Mouse (Mus musculus): ENCODE measurements around the gene Ctf1. TPM values are rescaled to one million over a fixed set of nuclear protein-coding genes. Genes with fewer than 3 reads are reported as not detected.
A peak's percentile ranks its signal among the peaks of the same experiment; 100 is the strongest.

Ctf1 gene
- 3.6 and 4.6 TPM in 2 replicates for polyA plus RNA-seq (2016; fragmentation: Nextera tagmentation; extraction: Ambion mirVana)

DNA sequence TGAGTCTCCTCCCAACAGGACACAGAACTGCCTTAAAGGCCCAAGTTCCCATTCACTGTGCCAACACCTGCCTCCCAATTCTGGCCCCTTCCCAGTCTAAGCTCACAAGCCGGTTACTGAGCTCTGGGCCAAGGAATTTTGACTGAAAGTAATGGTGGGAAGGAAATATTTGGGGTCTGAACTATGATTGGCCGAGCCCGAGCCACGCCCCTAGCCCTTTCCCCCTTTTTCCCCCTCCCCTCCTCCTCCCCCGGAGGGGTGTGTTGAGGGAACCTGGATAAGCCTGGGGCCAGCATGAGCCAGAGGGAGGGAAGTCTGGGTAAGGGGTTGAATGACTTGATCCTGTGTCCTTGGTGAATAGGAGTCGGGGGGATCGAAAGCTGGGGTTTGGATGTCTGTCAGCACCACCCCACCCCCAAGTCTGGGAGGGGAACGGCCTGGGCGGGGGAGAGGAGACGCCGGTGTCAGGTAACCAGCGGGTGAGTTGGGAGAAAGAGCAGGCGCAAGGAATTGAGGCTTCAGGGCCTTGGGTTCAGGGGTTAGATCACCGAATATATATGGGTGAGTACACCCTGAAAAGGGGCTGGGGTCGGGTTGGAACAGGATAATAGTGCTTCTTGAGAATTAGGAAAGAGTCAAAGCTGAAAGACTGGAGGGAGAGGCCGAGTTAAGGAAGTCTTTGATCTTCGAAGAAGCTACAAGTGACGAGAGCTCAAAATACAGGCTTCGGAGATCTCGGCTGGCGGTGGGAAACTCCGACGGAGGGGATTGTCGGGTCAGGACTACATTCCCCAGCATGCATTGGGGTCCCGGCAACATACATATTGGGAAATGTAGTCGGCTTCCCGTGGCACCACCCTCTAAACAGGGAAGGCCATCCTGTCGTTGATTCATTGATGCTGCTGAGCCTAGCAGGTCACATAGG lies at the start of gene Ctf1:
Gene Ctf1 (plus strand): TSS at position 276 of the 925 bp plus-strand sequence.
- no peaks in the 10 kb centered on the region for H3K36me3 ChIP-seq
- peak within 1 kb of the TSS; percentile 48 for H3K4me3 ChIP-seq
- no peak for ATAC-seq
- peaks cover 48% of the 10 kb centered on the region for H3K4me1 ChIP-seq
- peaks cover 20% of the 10 kb centered on the region for H3K27me3 ChIP-seq (replicated peaks)
- peak within 1 kb of the TSS; percentile 73 for H3K4me2 ChIP-seq
- peak within 1 kb of the TSS; percentile 58 for H3K9ac ChIP-seq
- 4% methylated on average over 28 of the region's 28 CpGs for WGBS (ENCODE audit: insufficient replicate concordance)
- peak within 1 kb of the TSS; percentile 73 for H3K27ac ChIP-seq
- H3K9me3 ChIP-seq (replicated peaks): no peaks in the 10 kb centered on the region

DNA sequence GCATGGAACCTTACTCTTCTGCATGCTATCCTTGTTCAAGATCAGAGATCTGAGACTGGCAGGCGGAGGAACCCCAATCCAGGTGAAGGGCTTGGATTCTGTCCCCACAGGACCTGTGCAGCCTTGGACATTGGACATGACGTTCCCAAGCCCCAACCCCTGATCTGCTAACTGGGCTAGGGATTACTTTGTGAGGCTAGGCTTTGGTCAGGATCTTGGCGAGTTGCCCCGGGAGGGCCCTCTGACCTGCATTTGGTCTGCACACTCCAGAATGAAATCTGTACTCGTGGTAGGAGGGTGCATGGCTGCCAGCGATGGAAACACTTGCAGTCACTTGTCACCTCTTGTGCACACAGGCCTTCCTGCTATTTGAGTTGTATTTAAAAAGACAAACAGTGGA lies 49.6 kb upstream of the Ctf1 start:
- no peaks in the 10 kb centered on the region for H3K27me3 ChIP-seq (replicated peaks)
- no peaks in the 10 kb centered on the region for H3K9me3 ChIP-seq (replicated peaks)
- H3K27ac ChIP-seq: no peak overlapping the region
- peaks cover 6% of the 10 kb centered on the region for H3K4me1 ChIP-seq
- WGBS (ENCODE audit: insufficient replicate concordance): 80% methylated on average over 6 of the region's 6 CpGs
- H3K4me3 ChIP-seq: no peak overlapping the region
- no peak overlapping the region for H3K4me2 ChIP-seq
- no peak overlapping the region for H3K9ac ChIP-seq
- no peak for ATAC-seq
- no peaks in the 10 kb centered on the region for H3K36me3 ChIP-seq

DNA sequence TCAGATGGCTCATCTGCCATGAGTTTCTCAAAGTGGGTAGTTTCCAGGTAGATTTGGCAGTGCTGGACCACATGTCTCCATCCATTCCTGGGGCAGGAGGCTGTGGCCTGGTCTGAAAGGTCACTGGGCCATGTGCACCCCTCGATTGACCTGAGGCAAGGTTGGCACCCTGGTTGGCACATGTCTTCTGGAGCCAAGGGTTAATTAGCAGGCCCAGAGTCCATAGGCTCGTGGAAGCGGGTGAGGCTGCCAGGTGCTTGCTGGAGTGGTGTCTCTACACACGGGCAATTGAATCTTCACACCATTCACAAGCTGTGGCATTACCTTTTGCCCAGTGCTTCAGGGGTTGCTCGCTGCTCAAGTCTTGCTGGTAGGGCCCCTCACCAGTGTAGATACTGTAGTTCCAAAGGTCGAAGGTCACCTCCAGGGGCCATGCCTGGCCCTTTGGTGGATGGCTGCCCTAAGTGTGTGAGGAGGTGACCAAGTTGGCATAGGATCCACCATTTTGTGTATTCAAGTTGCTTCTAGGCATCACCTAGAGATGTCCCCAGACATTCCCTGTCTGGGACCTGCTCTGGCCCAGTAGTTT lies 46.4 kb upstream of the Ctf1 start:
- H3K4me2 ChIP-seq: no peak overlapping the region
- 71% methylated on average over 6 of the region's 6 CpGs for WGBS (ENCODE audit: insufficient replicate concordance)
- no peaks in the 10 kb centered on the region for H3K36me3 ChIP-seq
- H3K9me3 ChIP-seq (replicated peaks): no peaks in the 10 kb centered on the region
- H3K4me3 ChIP-seq: no peak overlapping the region
- H3K9ac ChIP-seq: no peak overlapping the region
- peaks cover 11% of the 10 kb centered on the region for H3K4me1 ChIP-seq
- H3K27ac ChIP-seq: no peak overlapping the region
- no peak for ATAC-seq
- no peaks in the 10 kb centered on the region for H3K27me3 ChIP-seq (replicated peaks)

DNA sequence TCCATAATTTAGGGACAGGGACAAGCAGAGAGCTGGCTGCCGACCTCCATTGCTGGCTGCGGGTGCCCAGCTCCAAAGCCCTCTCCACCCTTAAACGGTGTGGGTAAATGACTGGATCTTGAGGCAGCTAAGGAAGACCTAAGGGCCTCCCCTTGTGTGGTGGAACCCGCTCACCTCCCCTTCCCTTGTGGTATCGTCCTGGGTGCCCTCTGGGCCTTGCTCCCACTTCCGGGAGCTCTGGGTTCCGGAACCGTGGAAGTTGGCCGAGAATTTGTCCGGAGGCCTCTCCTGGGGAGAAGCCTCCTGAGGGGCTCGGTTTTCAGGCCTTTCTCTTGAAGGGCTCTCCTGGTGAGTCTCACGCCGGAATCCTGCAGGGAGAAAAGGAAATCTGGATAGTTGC lies 45.9 kb upstream of the Ctf1 start:
- H3K4me1 ChIP-seq: peaks cover 12% of the 10 kb centered on the region
- H3K27ac ChIP-seq: no peak overlapping the region
- no peak overlapping the region for H3K9ac ChIP-seq
- H3K4me2 ChIP-seq: no peak overlapping the region
- H3K4me3 ChIP-seq: no peak overlapping the region
- H3K36me3 ChIP-seq: no peaks in the 10 kb centered on the region
- no peaks in the 10 kb centered on the region for H3K9me3 ChIP-seq (replicated peaks)
- 85% methylated on average over 13 of the region's 13 CpGs for WGBS (ENCODE audit: insufficient replicate concordance)
- ATAC-seq: no peak
- no peaks in the 10 kb centered on the region for H3K27me3 ChIP-seq (replicated peaks)

DNA sequence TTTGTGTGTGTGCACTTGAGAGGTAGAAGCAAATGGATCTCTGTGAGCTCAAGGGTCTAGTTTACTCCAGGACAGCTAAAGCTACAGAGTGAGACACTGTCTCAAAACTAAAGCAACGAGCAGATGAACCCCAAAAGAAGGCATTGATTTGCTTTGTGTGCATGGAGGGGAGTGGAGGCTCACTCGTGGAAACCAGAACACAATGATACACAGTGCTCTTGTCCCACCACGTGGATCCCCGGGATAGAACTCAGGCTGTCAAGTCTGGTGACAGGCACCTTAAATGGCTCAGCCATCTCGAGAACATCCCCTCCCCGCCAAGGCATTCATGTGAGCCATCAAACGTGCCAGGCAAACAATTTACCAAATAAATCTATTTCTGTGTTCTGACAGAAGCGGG lies 45.4 kb upstream of the Ctf1 start:
- Histone ChIP-seq H3K9ac (no peak overlapping the region), H3K4me2 (no peak overlapping the region), H3K27me3 (replicated peaks) (no peaks in the 10 kb centered on the region), H3K9me3 (replicated peaks) (no peaks in the 10 kb centered on the region), H3K4me3 (no peak overlapping the region), H3K27ac (no peak overlapping the region), H3K36me3 (no peaks in the 10 kb centered on the region), H3K4me1 (peaks cover 15% of the 10 kb centered on the region)
- ATAC-seq: no peak
- WGBS (ENCODE audit: insufficient replicate concordance): 41% methylated on average over 8 of the region's 8 CpGs

DNA sequence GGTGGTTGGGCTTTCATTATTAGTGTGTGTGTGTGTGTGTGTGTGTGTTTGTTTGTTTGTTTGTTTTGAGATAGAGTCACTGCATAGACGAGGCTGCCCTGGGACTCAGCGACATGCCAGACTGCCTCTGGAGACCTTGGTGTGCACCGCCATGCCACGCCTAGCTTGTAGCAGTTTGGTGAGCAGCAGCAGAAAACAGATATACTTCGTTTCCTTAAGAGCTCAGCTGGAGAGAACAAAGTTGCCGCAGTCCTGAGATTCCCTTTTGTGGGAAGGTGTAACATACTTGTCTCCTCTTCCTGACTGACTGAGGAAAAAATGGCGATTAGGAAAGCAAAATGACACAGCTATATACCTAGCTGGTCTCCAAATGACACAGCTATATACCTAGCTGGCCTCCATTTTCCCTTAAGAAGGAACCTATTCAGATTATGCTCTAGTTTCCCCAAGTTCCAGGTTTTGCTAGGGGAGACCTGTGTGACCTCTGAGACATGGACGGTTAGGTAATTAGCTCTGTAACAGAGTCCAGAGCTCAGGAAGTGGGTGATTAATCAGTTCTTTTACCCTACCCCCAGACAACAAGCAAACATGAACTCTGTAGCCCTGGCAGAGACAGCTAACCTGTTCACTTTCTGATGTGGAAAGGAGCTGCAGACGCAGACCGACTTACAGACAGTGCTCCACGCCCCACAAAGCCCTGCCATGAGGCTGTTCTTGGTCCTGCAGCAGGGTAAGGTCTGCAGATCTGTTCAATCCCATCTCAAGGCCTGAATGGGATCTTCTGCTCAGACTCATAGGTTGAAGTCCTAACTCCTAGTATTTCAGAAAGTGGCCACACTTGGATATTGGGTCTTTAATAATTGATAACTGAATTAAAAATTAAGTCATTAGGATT lies 40.4 kb upstream of the Ctf1 start:
- ATAC-seq: 0 out of 2 replicates have a peak, but pooled peaks have one; percentile 29
- Histone ChIP-seq H3K4me1 (peaks cover 14% of the 10 kb centered on the region), H3K9ac (no peak overlapping the region), H3K9me3 (replicated peaks) (no peaks in the 10 kb centered on the region), H3K4me3 (no peak overlapping the region), H3K36me3 (no peaks in the 10 kb centered on the region), H3K27me3 (replicated peaks) (no peaks in the 10 kb centered on the region), H3K4me2 (no peak overlapping the region), H3K27ac (0 out of 2 replicates have a peak overlapping the region, but pooled peaks have one; percentile 43)
- WGBS (ENCODE audit: insufficient replicate concordance): 56% methylated on average over 11 of the region's 11 CpGs

DNA sequence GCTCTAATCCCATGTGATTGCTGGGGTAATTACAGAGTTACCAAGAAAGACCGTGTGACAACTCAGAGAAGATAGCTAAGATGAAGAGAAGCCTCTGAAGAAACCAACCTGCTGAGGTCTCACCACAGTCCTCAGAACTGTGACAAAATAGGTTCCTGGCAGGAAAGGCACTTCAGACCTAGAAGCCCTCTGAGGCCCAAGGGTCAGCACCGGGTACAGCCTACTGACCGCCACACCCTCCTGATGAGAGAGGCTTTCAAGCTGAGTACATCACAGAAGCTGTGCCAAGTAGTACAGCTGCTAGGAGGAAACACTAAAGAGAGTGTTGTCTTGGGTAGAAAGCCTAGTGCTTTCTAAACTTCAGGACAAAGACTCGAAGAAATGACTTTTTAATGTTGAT lies 39.8 kb upstream of the Ctf1 start:
- Histone ChIP-seq H3K4me2 (no peak overlapping the region), H3K4me3 (no peak overlapping the region), H3K27ac (no peak overlapping the region), H3K27me3 (replicated peaks) (no peaks in the 10 kb centered on the region), H3K9ac (no peak overlapping the region), H3K4me1 (0 out of 2 replicates have a peak, but pooled peaks cover 8% of the 10 kb centered on the region), H3K9me3 (replicated peaks) (no peaks in the 10 kb centered on the region), H3K36me3 (no peaks in the 10 kb centered on the region)
- no peak for ATAC-seq
- WGBS (ENCODE audit: insufficient replicate concordance): 63% methylated on average over 4 of the region's 4 CpGs

DNA sequence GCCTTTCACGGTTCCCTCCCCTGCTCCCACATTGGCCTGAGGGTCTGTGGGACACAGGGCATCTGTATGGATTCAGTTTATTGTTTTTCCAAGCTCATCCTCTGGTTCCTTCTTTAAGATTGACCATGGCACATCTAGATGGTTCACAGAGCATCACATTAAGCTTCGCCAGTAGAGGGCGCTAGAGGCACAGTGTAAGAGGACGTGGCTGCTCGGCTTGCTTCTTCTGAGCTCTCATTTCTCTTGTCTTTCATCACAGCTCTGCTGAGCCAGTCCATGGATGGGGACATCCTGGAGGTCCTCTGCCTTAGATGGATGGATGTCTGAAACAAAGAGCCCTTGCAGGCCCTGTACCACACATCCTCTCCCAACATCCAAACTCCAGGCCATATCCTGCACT lies 37.6 kb upstream of the Ctf1 start:
- 1% methylated on average over 5 of the region's 5 CpGs for WGBS (ENCODE audit: insufficient replicate concordance)
- 0 out of 2 replicates have a peak, but pooled peaks cover 4% of the 10 kb centered on the region for H3K4me1 ChIP-seq
- H3K9ac ChIP-seq: no peak overlapping the region
- H3K27ac ChIP-seq: no peak overlapping the region
- no peak overlapping the region for H3K4me2 ChIP-seq
- ATAC-seq: peak; percentile 48
- H3K27me3 ChIP-seq (replicated peaks): no peaks in the 10 kb centered on the region
- no peaks in the 10 kb centered on the region for H3K9me3 ChIP-seq (replicated peaks)
- H3K4me3 ChIP-seq: no peak overlapping the region
- H3K36me3 ChIP-seq: no peaks in the 10 kb centered on the region

DNA sequence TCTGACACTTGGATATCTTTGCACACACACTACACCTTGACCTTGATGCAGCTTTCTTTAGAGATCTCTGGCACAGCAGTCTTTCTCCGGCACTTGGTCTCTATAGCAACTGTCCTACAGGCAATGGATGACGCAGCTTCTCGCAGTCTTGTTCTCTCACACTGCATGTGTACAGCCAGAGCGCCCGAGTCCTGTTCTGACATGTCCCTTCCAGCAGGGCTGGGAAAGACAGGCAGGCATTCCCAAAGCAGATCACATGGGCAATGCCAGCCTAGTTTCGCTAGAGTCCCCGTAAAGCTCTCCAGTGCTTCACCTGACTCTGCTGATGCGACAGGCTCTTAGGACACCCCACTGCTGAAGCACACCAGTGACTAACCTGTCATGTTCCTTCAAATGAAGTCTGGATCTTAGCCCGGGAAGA lies 37.1 kb upstream of the Ctf1 start:
- Histone ChIP-seq H3K27me3 (replicated peaks) (no peaks in the 10 kb centered on the region), H3K9ac (no peak overlapping the region), H3K4me3 (no peak overlapping the region), H3K27ac (no peak overlapping the region), H3K4me2 (no peak overlapping the region), H3K9me3 (replicated peaks) (no peaks in the 10 kb centered on the region), H3K36me3 (no peaks in the 10 kb centered on the region), H3K4me1 (0 out of 2 replicates have a peak, but pooled peaks cover 4% of the 10 kb centered on the region)
- no peak for ATAC-seq
- 80% methylated on average over 9 of the region's 9 CpGs for whole genome bisulfite sequencing (ENCODE audit: insufficient replicate concordance)

DNA sequence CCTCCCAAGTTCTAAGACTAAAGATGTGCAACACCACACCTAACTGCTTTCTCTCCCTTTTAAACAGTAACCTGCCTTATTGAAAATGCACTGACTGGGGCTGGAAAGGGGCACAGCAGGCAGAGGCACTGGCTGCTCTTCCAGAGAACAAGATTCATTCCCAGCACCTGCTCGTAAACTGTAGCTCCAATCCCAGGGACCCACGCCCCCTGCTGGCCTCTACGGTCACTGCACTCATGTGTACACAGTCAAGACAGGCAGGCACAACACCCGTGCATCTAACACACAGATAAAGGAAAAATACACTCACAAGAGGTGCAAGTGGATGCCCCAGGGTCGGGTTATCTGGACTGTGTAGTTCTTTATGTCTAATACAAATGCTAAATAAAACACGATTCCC lies 35.5 kb upstream of the Ctf1 start:
- no peak overlapping the region for H3K4me3 ChIP-seq
- no peak overlapping the region for H3K4me2 ChIP-seq
- peaks cover 7% of the 10 kb centered on the region for H3K4me1 ChIP-seq
- ATAC-seq: no peak
- no peaks in the 10 kb centered on the region for H3K36me3 ChIP-seq
- no peaks in the 10 kb centered on the region for H3K9me3 ChIP-seq (replicated peaks)
- H3K9ac ChIP-seq: no peak overlapping the region
- H3K27ac ChIP-seq: no peak overlapping the region
- 49% methylated on average over 6 of the region's 6 CpGs for WGBS (ENCODE audit: insufficient replicate concordance)
- H3K27me3 ChIP-seq (replicated peaks): no peaks in the 10 kb centered on the region

DNA sequence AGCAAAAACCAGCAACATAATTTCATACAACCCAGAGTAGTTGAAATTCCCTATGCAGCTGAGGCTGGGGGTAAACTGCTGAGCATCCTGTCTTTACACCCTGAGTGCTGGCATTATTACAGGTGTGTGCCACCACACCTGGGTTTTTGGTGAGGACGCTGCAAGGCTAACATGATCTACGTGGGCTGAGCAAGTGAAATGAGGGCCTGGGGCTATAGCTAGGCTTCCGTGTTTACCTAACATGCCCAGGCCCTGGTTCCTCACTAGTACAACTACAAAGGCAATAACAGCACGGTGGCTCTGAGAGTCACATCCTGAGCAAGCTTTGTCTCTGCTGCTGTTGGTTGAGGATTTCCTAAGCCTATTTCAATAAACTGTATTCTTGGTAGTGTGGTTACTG lies 34.9 kb upstream of the Ctf1 start:
- Histone ChIP-seq H3K4me1 (peaks cover 12% of the 10 kb centered on the region), H3K27ac (no peak overlapping the region), H3K4me3 (no peak overlapping the region), H3K9ac (no peak overlapping the region), H3K27me3 (replicated peaks) (no peaks in the 10 kb centered on the region), H3K9me3 (replicated peaks) (no peaks in the 10 kb centered on the region), H3K36me3 (no peaks in the 10 kb centered on the region), H3K4me2 (no peak overlapping the region)
- 74% methylated on average over 4 of the region's 4 CpGs for WGBS (ENCODE audit: insufficient replicate concordance)
- ATAC-seq: no peak

All from liver, embryonic 12.5 days (tissue).